Mouse (Mus musculus) bone marrow macrophage, adult 2 months (primary cell): ENCODE results near the gene Znrf2. TPM values are rescaled to one million over a fixed set of nuclear protein-coding genes. Genes with fewer than 3 reads are reported as not detected.
"Not testable (repeated sequence)": the region's sequence is repeated elsewhere in the genome, so short reads cannot be mapped to it uniquely, and the experiment has no call there.

Source experiments
- H3K27ac ChIP-seq: 2 replicates; pipeline ENCODE4 v1.5.1; 2012; ENCODE audit warnings: low read depth, low read length; ENCODE audit not compliant: insufficient read depth
- H3K4me1 ChIP-seq: 2 replicates; pipeline ENCODE4 v1.6.1; 2012; ENCODE audit warnings: low read length; ENCODE audit not compliant: control insufficient read depth, insufficient read depth
- H3K4me3 ChIP-seq: 2 replicates; pipeline ENCODE4 v1.5.1; 2012; ENCODE audit warnings: mild to moderate bottlenecking, low read length, moderate library complexity; ENCODE audit not compliant: insufficient read depth
- CTCF ChIP-seq: IDR thresholded peaks from 2 replicates; pipeline ENCODE4 v1.5.1; 2012; ENCODE audit warnings: low read depth, mild to moderate bottlenecking, low read length, moderate library complexity
- POLR2A ChIP-seq: IDR thresholded peaks from 2 replicates; pipeline ENCODE4 v1.6.1; 2012; ENCODE audit warnings: mild to moderate bottlenecking, low read depth, low read length, borderline replicate concordance
- polyA plus RNA-seq: library from polyadenylated mRNA; stranded (reverse); fragments of >200 nt; gene quantifications from 2 replicates; pipeline ENCODE4 v1.2.4, GENCODE M21; 2012; ENCODE audit not compliant: missing spikeins, insufficient read depth, insufficient read length

Znrf2 gene
- polyA plus RNA-seq, 1 experiment, result 104 TPM

- Histone ChIP-seq H3K27ac (no peak overlapping the region), H3K4me3 (no peak overlapping the region), H3K4me1 (peaks cover 6% of the 10 kb centered on the region; the same call in 1 of the 2 replicates)
- no peak for TF ChIP-seq CTCF
- no peak for TF ChIP-seq POLR2A
Observed at GRCm38 (mm10) chr6:54842041-54842440, 25.3 kb downstream of the Znrf2 start.

GRCm38 (mm10) chr6:54848546-54848945, 31.8 kb downstream of the Znrf2 start:
- Histone ChIP-seq H3K4me3 (no peak overlapping the region), H3K27ac (no peak overlapping the region), H3K4me1 (peaks cover 18% of the 10 kb centered on the region)
- TF ChIP-seq CTCF (no peak), POLR2A (no peak)

DNA sequence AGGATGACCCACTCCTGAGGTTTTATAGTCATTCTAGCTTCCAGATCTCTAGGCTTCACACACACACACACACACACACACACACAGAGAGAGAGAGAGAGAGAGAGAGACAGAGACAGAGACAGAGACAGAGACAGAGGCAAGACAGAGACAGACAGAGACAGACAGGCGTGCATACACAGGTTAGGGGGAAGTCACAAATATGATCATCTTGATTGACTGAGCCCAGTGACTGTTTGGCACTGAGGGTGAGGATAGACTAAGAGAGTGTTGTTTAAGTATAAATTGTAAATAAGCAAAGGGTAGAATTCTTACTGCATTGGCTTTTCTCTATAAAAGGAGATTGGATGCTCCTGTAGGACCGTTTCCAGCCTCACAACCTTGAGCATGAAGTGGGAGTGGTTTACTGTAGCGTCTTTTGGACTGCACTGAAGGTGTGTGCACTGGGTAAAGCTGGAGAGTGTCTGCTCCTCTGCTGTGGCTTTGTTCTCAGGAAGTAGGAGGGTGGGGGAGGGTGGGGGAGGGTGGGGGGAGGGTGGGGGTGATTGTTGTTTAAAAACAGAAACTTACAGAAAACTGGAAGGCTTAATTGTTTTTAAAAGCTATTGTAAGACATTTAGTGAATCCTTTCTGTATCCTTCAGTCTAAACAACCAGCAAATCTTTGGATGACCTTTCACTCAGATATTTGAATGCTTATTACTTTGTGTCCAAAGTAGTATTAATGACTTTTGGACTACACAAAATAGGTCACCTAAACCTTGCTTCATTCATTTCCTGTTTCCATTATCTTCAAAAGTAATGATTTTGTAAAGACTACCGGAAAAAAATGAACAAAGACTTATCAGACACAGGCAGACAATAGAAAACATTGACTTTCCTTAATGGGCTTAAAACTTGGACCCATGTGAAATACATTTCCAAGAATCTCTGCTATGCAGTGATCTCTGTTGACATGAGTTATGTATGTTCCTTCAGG, 32.8 kb downstream of the Znrf2 start:
- Histone ChIP-seq H3K4me3 (no peak overlapping the region), H3K4me1 (peaks cover 18% of the 10 kb centered on the region), H3K27ac (no peak overlapping the region)
- TF ChIP-seq POLR2A (no peak), CTCF (no peak)

- no peak overlapping the region for H3K27ac ChIP-seq
- TF ChIP-seq POLR2A (no peak), CTCF (no peak)
- H3K4me1 ChIP-seq, result peaks cover 33% of the 10 kb centered on the region
- no peak overlapping the region for H3K4me3 ChIP-seq
Observed at GRCm38 (mm10) chr6:54851778-54852177, 35.1 kb downstream of the Znrf2 start.

- Histone ChIP-seq H3K27ac (no peak overlapping the region), H3K4me1 (peaks cover 33% of the 10 kb centered on the region), H3K4me3 (no peak overlapping the region)
- no peak for TF ChIP-seq POLR2A
- TF ChIP-seq CTCF, result no peak
Observed at GRCm38 (mm10) chr6:54852669-54853068, 36.0 kb downstream of the Znrf2 start.

GRCm38 (mm10) chr6:54854859-54855258, 38.1 kb downstream of the Znrf2 start:
- no peak for TF ChIP-seq CTCF
- no peak for TF ChIP-seq POLR2A
- no peak overlapping the region for H3K4me3 ChIP-seq
- peaks cover 23% of the 10 kb centered on the region for H3K4me1 ChIP-seq
- no peak overlapping the region for H3K27ac ChIP-seq

DNA sequence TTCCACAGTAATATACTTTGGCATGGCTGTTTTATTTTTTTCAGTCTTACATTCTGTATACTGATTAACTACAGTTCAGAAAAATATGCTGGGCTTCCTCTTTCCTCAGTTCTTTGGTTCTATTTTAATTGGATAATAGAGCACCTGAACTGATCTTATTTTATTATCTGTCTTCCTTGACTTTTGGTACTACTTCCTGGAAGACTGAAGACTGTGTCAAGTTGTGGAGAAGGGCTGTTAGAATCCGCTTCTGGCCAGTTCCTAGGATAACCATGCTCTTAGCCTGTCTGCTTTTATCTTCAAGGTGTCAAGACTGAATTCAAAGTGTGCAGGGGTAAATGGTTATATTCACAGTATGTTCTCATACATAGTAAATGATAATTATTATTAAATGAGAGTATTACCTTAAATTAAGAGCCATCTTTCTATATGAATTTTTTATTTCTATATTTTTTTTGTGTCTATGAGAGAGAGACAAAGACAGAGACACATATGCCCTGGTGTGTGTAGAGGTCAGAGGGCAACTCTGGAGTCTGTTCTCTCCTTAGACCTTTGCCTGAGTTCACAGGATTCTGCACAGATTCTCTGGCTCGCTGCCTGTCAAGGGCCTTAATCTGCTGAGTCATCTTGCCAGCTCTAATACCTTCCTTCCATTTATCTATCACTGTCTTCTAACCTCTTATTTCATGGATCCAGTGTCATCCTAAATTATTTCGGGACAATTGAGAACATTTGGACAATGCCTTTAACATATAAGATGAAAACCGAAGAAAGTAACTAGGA, 39.3 kb downstream of the Znrf2 start:
- no peak overlapping the region for H3K4me3 ChIP-seq
- H3K27ac ChIP-seq, result no peak overlapping the region
- H3K4me1 ChIP-seq, result peaks cover 23% of the 10 kb centered on the region
- no peak for TF ChIP-seq POLR2A
- TF ChIP-seq CTCF, result no peak

GRCm38 (mm10) chr6:54859159-54859558, 42.4 kb downstream of the Znrf2 start:
- H3K4me3 ChIP-seq, H3K27ac ChIP-seq: not testable (repeated sequence)
- H3K4me1 ChIP-seq, result peaks cover 17% of the 10 kb centered on the region

GRCm38 (mm10) chr6:54860180-54860579, 43.5 kb downstream of the Znrf2 start:
- TF ChIP-seq POLR2A, result no peak
- TF ChIP-seq CTCF, result no peak
- Histone ChIP-seq H3K27ac (no peak overlapping the region), H3K4me3 (no peak overlapping the region), H3K4me1 (peaks cover 10% of the 10 kb centered on the region)

DNA sequence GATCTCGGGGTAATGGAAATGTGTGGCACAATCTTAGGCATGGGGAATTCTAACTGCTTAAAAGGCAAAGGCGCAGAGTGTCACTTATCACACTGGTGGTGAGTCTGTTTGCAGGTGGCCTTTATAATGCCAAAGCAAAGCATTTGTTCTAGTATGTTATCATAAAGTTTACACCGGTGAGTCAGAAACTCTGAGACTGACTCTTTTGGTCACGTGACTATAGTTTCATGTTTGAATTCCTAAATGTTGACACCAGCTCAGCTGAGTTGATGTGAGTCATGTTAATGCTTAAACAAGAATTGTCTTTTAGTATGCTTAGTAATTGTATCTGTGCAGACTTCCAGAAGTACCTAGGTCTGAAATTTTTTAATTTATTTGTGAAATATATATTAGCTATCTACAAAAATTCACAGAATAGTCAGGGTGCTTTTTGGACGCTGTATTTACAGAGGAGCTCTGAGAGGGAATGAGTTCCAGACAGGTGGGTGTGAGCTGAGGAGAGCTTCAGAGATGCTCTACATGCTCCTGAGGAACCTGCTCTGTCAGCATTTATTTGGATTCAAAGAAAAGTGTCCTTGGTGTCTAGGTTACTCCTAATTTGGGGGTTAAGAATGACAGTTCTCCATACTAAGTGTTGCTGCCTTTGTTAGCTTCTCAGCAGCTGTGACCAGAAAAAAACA, 50.2 kb downstream of the Znrf2 start:
- H3K27ac ChIP-seq, result peak overlapping the region; percentile 49
- peaks cover 14% of the 10 kb centered on the region for H3K4me1 ChIP-seq
- no peak overlapping the region for H3K4me3 ChIP-seq
- TF ChIP-seq POLR2A, result no peak
- no peak for TF ChIP-seq CTCF
